Mouse (Mus musculus): ENCODE measurements at regions not wholly inside any gene's neighbourhood (a gene's known extent, or its start where the extent isn't known, plus 50 kb on each side); places are given as distances from the start of the nearest gene placed in this dataset.
A peak's percentile ranks its signal among the peaks of the same experiment; 100 is the strongest.

- no peak for ATAC-seq (replicated peaks; ENCODE audit: insufficient number of reproducible peaks, low FRiP score, low TSS enrichment, low read depth)
- H3K4me3 ChIP-seq (ENCODE audit: low read depth, low read length) = no peak overlapping the region
- 48% methylated on average over 2 of the region's 2 CpGs for WGBS
Observed at GRCm38 (mm10) chr3:111868620-111869019, 1390.0 kb downstream of the Amy2a5 start.

More at GRCm38 (mm10) chr3:111868620-111869019, 1390.0 kb downstream of the Amy2a5 start:
- no peak overlapping the region for H3K9ac ChIP-seq (replicated peaks; ENCODE audit: low read length)
- peak; percentile 11 for DNase-seq (ENCODE audit: low spot score)
- H3K9me3 ChIP-seq (replicated peaks; ENCODE audit: control insufficient read depth, low read length) = no peaks in the 10 kb centered on the region
- H3K36me3 ChIP-seq (replicated peaks; ENCODE audit: control insufficient read depth, insufficient read depth, low read depth, low read length) = no peaks in the 10 kb centered on the region
- H3K4me1 ChIP-seq (ENCODE audit: control insufficient read depth, insufficient read depth, low read length) = no peaks in the 10 kb centered on the region
- no peaks in the 10 kb centered on the region for H3K27me3 ChIP-seq (ENCODE audit: control insufficient read depth, insufficient read depth, low read length)
- H3K4me2 ChIP-seq (ENCODE audit: low read depth, low read length) = no peak overlapping the region
- H3K27ac ChIP-seq (replicated peaks; ENCODE audit: low read depth, low read length) = no peak overlapping the region

Data from embryonic facial prominence, embryonic 11.5 days (tissue).